Mouse (Mus musculus) small intestine, adult 2 months (tissue): ENCODE measurements around the gene Slc13a2.

Experiments
- CTCF ChIP-seq: fragments of 200-500 bp; IDR thresholded peaks from 2 replicates; pipeline ENCODE4 v1.5.1; 2012; ENCODE audit warnings: low read depth, mild to moderate bottlenecking, control low read depth, inconsistent platforms, low read length, moderate library complexity, mixed read lengths; ENCODE audit not compliant: insufficient replicate concordance, insufficient read length; ENCODE audit errors: extremely low read depth
- POLR2A ChIP-seq: fragments of 200-500 bp; IDR thresholded peaks from 2 replicates; pipeline ENCODE4 v1.6.1; 2012; ENCODE audit warnings: low read depth, mild to moderate bottlenecking, control low read depth, inconsistent platforms, low read length, moderate library complexity

GRCm38 (mm10) chr11:78431176-78431575 lies 9.2 kb upstream of the Slc13a2 start:
- TF ChIP-seq CTCF (no peak), POLR2A (no peak)
